Mouse (Mus musculus) thymus, adult 2 months (tissue): ENCODE measurements around the gene Adnp.

Experiments used
- CTCF ChIP-seq: fragments of 200-500 bp; IDR thresholded peaks from 2 replicates; pipeline ENCODE4 v1.5.1; 2012; ENCODE audit warnings: mild to moderate bottlenecking, control low read depth, low read length, moderate library complexity, borderline replicate concordance; ENCODE audit not compliant: control insufficient read depth, poor library complexity, insufficient read depth; ENCODE audit errors: extremely low read depth
- POLR2A ChIP-seq: fragments of 200-500 bp; IDR thresholded peaks from 2 replicates; pipeline ENCODE4 v1.6.1; 2012; ENCODE audit warnings: mild to moderate bottlenecking, low read length, control low read depth, moderate library complexity; ENCODE audit not compliant: control insufficient read depth, poor library complexity, insufficient read depth; ENCODE audit errors: extremely low read depth

DNA sequence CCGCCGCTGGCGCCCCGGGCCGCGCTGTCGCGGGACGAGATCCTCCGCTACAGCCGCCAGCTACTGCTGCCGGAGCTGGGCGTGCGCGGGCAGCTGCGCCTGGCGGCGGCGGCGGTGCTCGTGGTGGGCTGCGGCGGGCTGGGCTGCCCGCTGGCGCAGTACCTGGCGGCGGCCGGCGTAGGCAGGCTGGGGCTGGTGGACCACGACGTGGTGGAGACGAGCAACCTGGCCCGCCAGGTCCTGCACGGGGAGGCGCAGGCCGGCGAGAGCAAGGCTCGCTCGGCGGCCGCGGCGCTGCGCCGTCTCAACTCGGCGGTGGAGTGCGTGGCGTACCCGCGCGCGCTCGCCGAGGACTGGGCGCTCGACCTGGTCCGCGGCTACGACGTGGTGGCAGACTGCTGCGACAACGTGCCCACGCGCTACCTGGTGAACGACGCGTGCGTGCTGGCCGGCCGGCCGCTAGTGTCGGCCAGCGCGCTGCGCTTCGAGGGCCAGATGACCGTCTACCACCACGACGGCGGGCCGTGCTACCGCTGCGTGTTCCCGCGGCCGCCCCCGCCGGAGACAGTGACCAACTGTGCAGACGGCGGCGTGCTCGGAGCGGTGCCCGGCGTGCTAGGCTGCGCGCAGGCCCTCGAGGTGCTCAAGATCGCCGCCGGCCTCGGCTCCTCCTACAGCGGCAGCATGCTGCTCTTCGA is 24.0 kb upstream of the Adnp start:
- TF ChIP-seq CTCF (no peak), POLR2A (no peak)
